In the genomic region with DNA sequence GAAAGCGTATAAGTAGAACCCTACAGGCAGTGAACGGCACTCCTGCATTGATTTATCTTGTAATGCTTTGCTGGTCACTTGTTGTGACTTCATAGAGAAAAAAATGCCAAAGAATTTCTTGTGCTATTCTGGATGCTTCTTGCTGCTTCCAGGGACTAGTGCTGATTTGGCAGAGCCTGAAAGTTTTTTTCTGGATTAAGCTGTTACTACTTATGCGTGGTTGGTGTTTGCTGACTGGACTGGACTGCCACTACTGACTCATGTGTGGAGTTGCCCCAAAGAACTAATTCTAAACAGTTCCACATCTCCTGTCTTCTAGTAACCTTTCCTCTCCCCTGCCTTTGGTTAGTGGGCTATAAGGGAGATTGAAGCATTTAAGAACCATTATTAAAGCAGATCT, we compare ENCODE assay signal across 36 mouse cellular contexts. TPM values are rescaled to one million over a fixed set of nuclear protein-coding genes. Genes with fewer than 3 reads are reported as not detected.
"Had no signal": no experiment of that assay in that cellular context is flagged by ENCODE, and none has a peak within 500 bp of the region (broad histone marks: within the 10 kb centered on the region; RNA-seq: fewer than 3 reads in every experiment).

No protein-coding gene starts in this region.

- H3K4me3 ChIP-seq: heart, embryonic 12.5 days; heart, embryonic 13.5 days; heart, embryonic 15.5 days; hindbrain, embryonic 10.5 days; hindbrain, embryonic 12.5 days; hindbrain, embryonic 13.5 days; hindbrain, embryonic 15.5 days; intestine, embryonic 15.5 days; kidney, embryonic 15.5 days; layer of hippocampus, adult 2 months; left cerebral cortex, adult 2 months had no signal

- H3K27me3 ChIP-seq: heart, embryonic 12.5 days; heart, embryonic 13.5 days; heart, embryonic 15.5 days; hindbrain, embryonic 12.5 days; hindbrain, embryonic 13.5 days; hindbrain, embryonic 15.5 days; intestine, embryonic 15.5 days; kidney, embryonic 15.5 days had no signal

- ATAC-seq: hindbrain, embryonic 16.5 days; hindbrain, postnatal 0 days; inflammation-experienced regulatory T-cells, adult 6 months; intestine, embryonic 15.5 days; intestine, embryonic 16.5 days; intestine, postnatal 0 days had no signal

- DNase-seq: heart, postnatal 10 days; heart, postnatal 14 days; heart, postnatal 36 days; heart, postnatal 4 days; kidney, adult 11 months; kidney, adult 18-20 months; kidney, adult 8-10 months; kidney, adult 9 months; kidney, postnatal 10 days; kidney, postnatal 25 days; kidney, postnatal 36 days; kidney, postnatal 4 days; layer of hippocampus, adult 9-11 months; layer of hippocampus, postnatal 36 days had no signal

- H3K27ac ChIP-seq: heart, embryonic 13.5 days; heart, embryonic 15.5 days; hindbrain, embryonic 10.5 days; hindbrain, embryonic 12.5 days; hindbrain, embryonic 13.5 days; hindbrain, embryonic 14.5 days; hindbrain, embryonic 15.5 days; hindbrain, postnatal 0 days; intestine, embryonic 15.5 days; kidney, embryonic 15.5 days; kidney, postnatal 0 days; layer of hippocampus, adult 2 months; left cerebral cortex, adult 2 months had no signal

- H3K9me3 ChIP-seq: heart, embryonic 12.5 days; heart, embryonic 13.5 days; heart, embryonic 15.5 days; hindbrain, embryonic 10.5 days; hindbrain, embryonic 12.5 days; hindbrain, embryonic 13.5 days; hindbrain, embryonic 15.5 days; intestine, embryonic 15.5 days; kidney, embryonic 15.5 days had no signal

- H3K4me1 ChIP-seq: heart, embryonic 12.5 days; heart, embryonic 13.5 days; heart, embryonic 15.5 days; hindbrain, embryonic 10.5 days; hindbrain, embryonic 12.5 days; hindbrain, embryonic 13.5 days; hindbrain, embryonic 15.5 days; intestine, embryonic 15.5 days; kidney, embryonic 15.5 days had no signal

- H3K9ac ChIP-seq: heart, embryonic 12.5 days; heart, embryonic 13.5 days; heart, embryonic 15.5 days; hindbrain, embryonic 12.5 days; hindbrain, embryonic 13.5 days; hindbrain, embryonic 14.5 days; hindbrain, embryonic 15.5 days; intestine, embryonic 15.5 days; kidney, embryonic 15.5 days had no signal

- H3K4me2 ChIP-seq: heart, embryonic 11.5 days; heart, embryonic 12.5 days; heart, embryonic 13.5 days; heart, embryonic 15.5 days; hindbrain, embryonic 12.5 days; hindbrain, embryonic 13.5 days; hindbrain, embryonic 14.5 days; hindbrain, embryonic 15.5 days; intestine, embryonic 15.5 days; kidney, embryonic 15.5 days had no signal

- H3K36me3 ChIP-seq: heart, embryonic 12.5 days; heart, embryonic 13.5 days; heart, embryonic 15.5 days; hindbrain, embryonic 10.5 days; hindbrain, embryonic 12.5 days; hindbrain, embryonic 13.5 days; hindbrain, embryonic 15.5 days; intestine, embryonic 15.5 days; kidney, embryonic 15.5 days had no signal

RNA-seq across cellular contexts. Expression of a gene that starts 52.2 kb away (rescaled TPM):
- polyA plus RNA-seq: heart, embryonic 12.5 days; heart, embryonic 14.5 days; heart, postnatal 0 days; hindbrain, embryonic 14.5 days; hindbrain, embryonic 15.5 days; hindbrain, postnatal 0 days; intestine, embryonic 14.5 days; intestine, postnatal 0 days; kidney, embryonic 15.5 days; kidney, postnatal 0 days had no signal
